Mouse (Mus musculus) lung, postnatal 36 days (tissue): ENCODE measurements at regions not wholly inside any gene's neighbourhood (a gene's known extent, or its start where the extent isn't known, plus 50 kb on each side); places are given as distances from the start of the nearest gene placed in this dataset.

Source experiments
- DNase-seq: peaks from one replicate; pipeline ENCODE4 v3.0.0; 2022; ENCODE audit warnings: mixed read lengths

GRCm38 (mm10) chr8:56682564-56682963 lies 131.7 kb downstream of the Fbxo8 start:
- DNase-seq, result no peak

GRCm38 (mm10) chr8:56684352-56684751 lies 133.5 kb downstream of the Fbxo8 start:
- DNase-seq, result peak; percentile 3

- DNase-seq, result no peak
Measured at GRCm38 (mm10) chr8:56695436-56695835, 144.5 kb downstream of the Fbxo8 start.

- DNase-seq, result no peak
Measured at GRCm38 (mm10) chr8:56700580-56701145, 149.8 kb downstream of the Fbxo8 start.

- no peak for DNase-seq
Measured at GRCm38 (mm10) chr8:56706377-56706776, 155.5 kb downstream of the Fbxo8 start.

GRCm38 (mm10) chr8:56706941-56707706 lies 156.2 kb downstream of the Fbxo8 start:
- DNase-seq, result no peak

GRCm38 (mm10) chr8:56720001-56720400 lies 169.1 kb downstream of the Fbxo8 start:
- no peak for DNase-seq

- DNase-seq, result no peak
Measured at GRCm38 (mm10) chr8:56722473-56723236, 171.8 kb downstream of the Fbxo8 start.

- no peak for DNase-seq
Measured at GRCm38 (mm10) chr8:56724607-56725006, 173.7 kb downstream of the Fbxo8 start.

- no peak for DNase-seq
Measured at GRCm38 (mm10) chr8:56733318-56733717, 182.4 kb downstream of the Fbxo8 start.

GRCm38 (mm10) chr8:56735021-56735420 lies 184.1 kb downstream of the Fbxo8 start:
- DNase-seq, result no peak

- DNase-seq, result no peak
Measured at GRCm38 (mm10) chr8:56767034-56767433, 216.1 kb downstream of the Fbxo8 start.

GRCm38 (mm10) chr8:56784441-56784840 lies 233.6 kb downstream of the Fbxo8 start:
- DNase-seq, result no peak

- DNase-seq, result peak; percentile 20
Measured at GRCm38 (mm10) chr8:56789549-56790270, 238.8 kb downstream of the Fbxo8 start.

GRCm38 (mm10) chr8:56832651-56833050 lies 281.8 kb downstream of the Fbxo8 start:
- no peak for DNase-seq

GRCm38 (mm10) chr8:56833129-56833528 lies 282.2 kb downstream of the Fbxo8 start:
- no peak for DNase-seq

- no peak for DNase-seq
Measured at GRCm38 (mm10) chr8:56883449-56883848, 332.6 kb downstream of the Fbxo8 start.

GRCm38 (mm10) chr8:56884195-56884594 lies 333.3 kb downstream of the Fbxo8 start:
- peak; percentile 3 for DNase-seq

GRCm38 (mm10) chr8:56893638-56894037 lies 342.7 kb downstream of the Fbxo8 start:
- DNase-seq, result peak; percentile 26

- no peak for DNase-seq
Measured at GRCm38 (mm10) chr8:56915362-56915761, 364.5 kb downstream of the Fbxo8 start.

- no peak for DNase-seq
Measured at GRCm38 (mm10) chr8:56915989-56916388, 365.1 kb downstream of the Fbxo8 start.

GRCm38 (mm10) chr8:56924724-56925123 lies 373.8 kb downstream of the Fbxo8 start:
- DNase-seq, result no peak

GRCm38 (mm10) chr8:56927166-56927565 lies 376.3 kb downstream of the Fbxo8 start:
- no peak for DNase-seq
